Mouse (Mus musculus) neutrophil, adult 5-6 weeks (primary cell): ENCODE results near the gene Capn1. TPM values are rescaled to one million over a fixed set of nuclear protein-coding genes. Genes with fewer than 3 reads are reported as not detected.
A peak's percentile ranks its signal among the peaks of the same experiment; 100 is the strongest.

Source experiments
- ATAC-seq: fragments of 151-379, 151-347 bp; 2 replicates; pipeline ENCODE4 v1.8.0; 2017; ENCODE audit warnings: mild to moderate bottlenecking, moderate TSS enrichment; ENCODE audit not compliant: insufficient number of reproducible peaks, poor library complexity, low FRiP score, severe bottlenecking; ENCODE audit errors: extremely low read depth
- total RNA-seq: library from RNA; stranded (forward); fragments of 200-1000 nt; gene quantifications from 2 replicates; pipeline ENCODE4 v1.2.3, GENCODE M21; 2017

The Capn1 gene
- 142 and 147 TPM in 2 replicates for total RNA-seq

- peak; percentile 34 for ATAC-seq
Measured at GRCm38 (mm10) chr19:6015511-6016315, at the start of gene Capn1. Gene Capn1, minus strand, starts transcription at chr19:6015897.

- ATAC-seq: no peak
Measured at GRCm38 (mm10) chr19:6063081-6063480, 47.4 kb upstream of the Capn1 start.

- ATAC-seq: no peak
Measured at GRCm38 (mm10) chr19:6062418-6062817, 46.7 kb upstream of the Capn1 start.

- ATAC-seq: peak; percentile 11; the same call in 1 of the 2 replicates
Measured at GRCm38 (mm10) chr19:6061641-6062302, 46.1 kb upstream of the Capn1 start.

GRCm38 (mm10) chr19:6061021-6061533, 45.4 kb upstream of the Capn1 start, which contains the start of gene Znhit2:
Gene Znhit2, plus strand, starts transcription at chr19:6061192.
- peak; percentile 72 for ATAC-seq

- ATAC-seq: no peak
Measured at GRCm38 (mm10) chr19:6058966-6059365, 43.3 kb upstream of the Capn1 start.

GRCm38 (mm10) chr19:6058513-6058912, 42.8 kb upstream of the Capn1 start:
- no peak for ATAC-seq

- ATAC-seq: peak; percentile 76
Measured at GRCm38 (mm10) chr19:6057313-6058096, 41.8 kb upstream of the Capn1 start, which contains the start of the genes Mrpl49 and Fau. Gene Mrpl49, minus strand, starts transcription at chr19:6057785. Gene Fau, plus strand, starts transcription at chr19:6057844.

GRCm38 (mm10) chr19:6056696-6057095, 41.0 kb upstream of the Capn1 start:
- ATAC-seq: no peak

- no peak for ATAC-seq
Measured at GRCm38 (mm10) chr19:6054296-6054695, 38.6 kb upstream of the Capn1 start.

GRCm38 (mm10) chr19:6052516-6052915, 36.8 kb upstream of the Capn1 start:
- no peak for ATAC-seq

GRCm38 (mm10) chr19:6048681-6049410, 33.1 kb upstream of the Capn1 start:
- peak; percentile 39 for ATAC-seq

GRCm38 (mm10) chr19:6047899-6048166, 32.1 kb upstream of the Capn1 start:
- no peak for ATAC-seq

GRCm38 (mm10) chr19:6047154-6047898, 31.6 kb upstream of the Capn1 start:
- ATAC-seq: no peak

- peak; percentile 82 for ATAC-seq
Measured at GRCm38 (mm10) chr19:6046294-6047153, 30.8 kb upstream of the Capn1 start, which contains the start of gene Syvn1. Gene Syvn1, plus strand, starts transcription at chr19:6046576.

GRCm38 (mm10) chr19:6045366-6046293, 29.9 kb upstream of the Capn1 start:
- ATAC-seq: no peak
